Mouse (Mus musculus): ENCODE results near the gene Dnah12.

DNA sequence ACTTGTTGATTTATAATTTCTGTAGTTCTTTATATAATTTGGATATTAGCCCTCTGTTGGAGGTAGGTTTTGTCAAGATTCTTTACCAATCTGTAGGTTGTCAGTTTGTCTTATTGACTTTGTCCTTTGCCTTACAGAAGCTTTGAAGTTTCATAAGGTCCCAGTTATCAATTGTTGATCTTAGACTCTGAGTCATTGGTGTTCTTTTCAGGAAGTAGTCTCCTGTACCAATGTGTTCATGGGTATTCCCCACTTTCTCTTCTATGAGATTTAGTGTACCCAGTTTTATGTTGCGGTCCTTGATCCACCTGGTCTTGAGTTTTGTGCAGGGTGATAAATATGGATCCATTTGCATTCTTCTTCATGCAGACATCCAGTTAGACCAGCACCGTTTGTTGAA is 101.4 kb downstream of the Dnah12 start:
- no peak for TF ChIP-seq CTCF (IDR thresholded peaks at IDR 0.05; ENCODE audit: borderline replicate concordance, insufficient read depth, low read length)
- no peak for TF ChIP-seq POLR2A (IDR thresholded peaks at IDR 0.05; ENCODE audit: low read depth, low read length)
